Comparison of ENCODE assay signal across 9 mouse cellular contexts in genomic region chr5:135064382-135064766, GRCm38 (mm10). TPM values are rescaled to one million over a fixed set of nuclear protein-coding genes. Genes with fewer than 3 reads are reported as not detected.
DNase-seq lines count a peak whose midpoint lies in the region; ATAC-seq and TF ChIP-seq lines count a peak whose summit lies in the region.
"Had no signal": no experiment of that assay in that cellular context is flagged by ENCODE, and none has a peak within 500 bp of the region (broad histone marks: within the 10 kb centered on the region; RNA-seq: fewer than 3 reads in every experiment).

No protein-coding gene starts in this region.

- TF ChIP-seq POLR2A in bone marrow macrophage, adult 2 months (IDR thresholded peaks at IDR 0.05; ENCODE audit: borderline replicate concordance, low read depth, low read length) = no peak

- no peaks in the 10 kb centered on the region for H3K9me3 ChIP-seq in kidney, embryonic 14.5 days (ENCODE audit: control insufficient read depth, low read length)
- H3K9me3 ChIP-seq in hindbrain, embryonic 11.5 days (ENCODE audit: control insufficient read depth, low read length) = no peaks in the 10 kb centered on the region

- no peak for DNase-seq in kidney, postnatal 10 days
- DNase-seq in hindbrain, embryonic 11.5 days (ENCODE audit: low spot score) = no peak
- DNase-seq in left cerebral cortex, adult 11 months (ENCODE audit: low spot score) = no peak
- no peak for DNase-seq in lung, postnatal 4 days
- DNase-seq in frontal cortex, postnatal 25 days (ENCODE audit: low spot score in 2 of 2) = no peak

- TF ChIP-seq CTCF in bone marrow macrophage, adult 2 months (IDR thresholded peaks at IDR 0.05; ENCODE audit: low read depth, low read length) = no peak

- peak overlapping the region; percentile 89 for H3K9ac ChIP-seq in kidney, embryonic 14.5 days (ENCODE audit: low read depth, low read length)
- peak overlapping the region; percentile 87 for H3K9ac ChIP-seq in hindbrain, embryonic 11.5 days (ENCODE audit: low read depth, low read length)

- H3K4me1 ChIP-seq in kidney, embryonic 14.5 days (ENCODE audit: control insufficient read depth, insufficient read depth, low read length) = peaks cover 11% of the 10 kb centered on the region
- H3K4me1 ChIP-seq in bone marrow macrophage, adult 2 months (ENCODE audit: control insufficient read depth, insufficient read depth, low read length) = peaks cover 14% of the 10 kb centered on the region
- no peaks in the 10 kb centered on the region for H3K4me1 ChIP-seq in hindbrain, embryonic 11.5 days (replicated peaks; ENCODE audit: control insufficient read depth, insufficient read depth, low read length)

- no peaks in the 10 kb centered on the region for H3K27me3 ChIP-seq in kidney, embryonic 14.5 days (ENCODE audit: control insufficient read depth, insufficient read depth, low read length)
- H3K27me3 ChIP-seq in hindbrain, embryonic 11.5 days (ENCODE audit: control insufficient read depth, insufficient read depth, low read length) = no peaks in the 10 kb centered on the region

- H3K36me3 ChIP-seq in kidney, embryonic 14.5 days (ENCODE audit: control insufficient read depth, insufficient read depth, low read length) = peaks cover 27% of the 10 kb centered on the region
- H3K36me3 ChIP-seq in hindbrain, embryonic 11.5 days (ENCODE audit: control insufficient read depth, insufficient read depth, low read length) = 0 out of 2 replicates have a peak, but pooled peaks cover 4% of the 10 kb centered on the region

- peak; percentile 46 for ATAC-seq in kidney, embryonic 14.5 days (ENCODE audit: low FRiP score, low TSS enrichment)
- peak; percentile 68; the same call in 1 of the 2 replicates for ATAC-seq in hindbrain, embryonic 11.5 days (ENCODE audit: low FRiP score)
- peak; percentile 53 for ATAC-seq in megakaryocyte-erythroid progenitor cell, adult 5-6 weeks (replicated peaks; ENCODE audit: low FRiP score, low TSS enrichment, poor library complexity, severe bottlenecking)

- peak overlapping the region; percentile 93 for H3K4me2 ChIP-seq in kidney, embryonic 14.5 days (replicated peaks; ENCODE audit: low read depth, low read length)
- peak overlapping the region; percentile 91 for H3K4me2 ChIP-seq in hindbrain, embryonic 11.5 days (replicated peaks; ENCODE audit: low read depth, low read length)

- H3K27ac ChIP-seq in kidney, embryonic 14.5 days (ENCODE audit: low read depth, low read length) = no peak overlapping the region
- peak overlapping the region; percentile 30; the same call in 1 of the 2 replicates for H3K27ac ChIP-seq in bone marrow macrophage, adult 2 months (ENCODE audit: insufficient read depth, low read depth, low read length)
- H3K27ac ChIP-seq in hindbrain, embryonic 11.5 days (ENCODE audit: low read depth, low read length) = no peak overlapping the region

- WGBS in kidney, embryonic 14.5 days = under 1% methylated on average over 40 of the region's 40 CpGs
- WGBS in hindbrain, embryonic 11.5 days = under 1% methylated on average over 40 of the region's 40 CpGs

- peak overlapping the region; percentile 90 for H3K4me3 ChIP-seq in kidney, embryonic 14.5 days (ENCODE audit: low read length)
- peak overlapping the region; percentile 96 for H3K4me3 ChIP-seq in bone marrow macrophage, adult 2 months (ENCODE audit: insufficient read depth, low read length)
- peak overlapping the region; percentile 85 for H3K4me3 ChIP-seq in hindbrain, embryonic 11.5 days (ENCODE audit: low read depth, low read length)

RNA-seq across cellular contexts. Expression of gene Dnajc30, which starts 0.4 kb away (rescaled TPM):
- 33.4 and 34.4 TPM in 2 replicates for polyA plus RNA-seq in kidney, embryonic 14.5 days (2014; fragmentation: Nextera tagmentation; extraction: Ambion mirVana)
- 21.6 and 22.4 TPM in 2 replicates for polyA plus RNA-seq in bone marrow macrophage, adult 2 months (2012; ENCODE audit: insufficient read depth, insufficient read length, missing spikeins)
- 26.2 and 29.2 TPM in 2 replicates for polyA plus RNA-seq in hindbrain, embryonic 11.5 days (2014; fragmentation: Nextera tagmentation; extraction: Ambion mirVana)
- 15.7 and 16.1 TPM in 2 replicates for total RNA-seq in megakaryocyte-erythroid progenitor cell, adult 5-6 weeks (2014; fragmentation: Nextera tagmentation)
- total RNA-seq in megakaryocyte-erythroid progenitor cell, adult 5-6 weeks (2017) = 3.7 and 9.2 TPM in 2 replicates

RNA-seq across cellular contexts. Expression of gene Bud23, which starts 0.4 kb away (rescaled TPM):
- polyA plus RNA-seq in kidney, embryonic 14.5 days (2014; fragmentation: Nextera tagmentation; extraction: Ambion mirVana) = 118 and 156 TPM in 2 replicates
- 45.0 and 57.1 TPM in 2 replicates for polyA plus RNA-seq in bone marrow macrophage, adult 2 months (2012; ENCODE audit: insufficient read depth, insufficient read length, missing spikeins)
- polyA plus RNA-seq in hindbrain, embryonic 11.5 days (2014; fragmentation: Nextera tagmentation; extraction: Ambion mirVana) = 113 and 118 TPM in 2 replicates
- 93.5 and 138 TPM in 2 replicates for total RNA-seq in megakaryocyte-erythroid progenitor cell, adult 5-6 weeks (2014; fragmentation: Nextera tagmentation)
- total RNA-seq in megakaryocyte-erythroid progenitor cell, adult 5-6 weeks (2017) = 68.0 and 104 TPM in 2 replicates

RNA-seq across cellular contexts. Expression of gene Vps37d, which starts 13.7 kb away (rescaled TPM):
- polyA plus RNA-seq in kidney, embryonic 14.5 days (2014; fragmentation: Nextera tagmentation; extraction: Ambion mirVana) = 8.9 and 12.6 TPM in 2 replicates
- polyA plus RNA-seq in bone marrow macrophage, adult 2 months (2012; ENCODE audit: insufficient read depth, insufficient read length, missing spikeins) = not detected in 2 replicates
- polyA plus RNA-seq in hindbrain, embryonic 11.5 days (2014; fragmentation: Nextera tagmentation; extraction: Ambion mirVana) = 10.4 and 12.0 TPM in 2 replicates
- not detected in 2 replicates for total RNA-seq in megakaryocyte-erythroid progenitor cell, adult 5-6 weeks (2014; fragmentation: Nextera tagmentation)
- 0.38 TPM in 1 of 2 replicates, not detected in the other for total RNA-seq in megakaryocyte-erythroid progenitor cell, adult 5-6 weeks (2017)
- total RNA-seq: neutrophil, adult 5-6 weeks had no signal

RNA-seq across cellular contexts. Expression of gene Mlxipl, which starts 25.3 kb away (rescaled TPM):
- 3.9 and 6.4 TPM in 2 replicates for polyA plus RNA-seq in kidney, embryonic 14.5 days (2014; fragmentation: Nextera tagmentation; extraction: Ambion mirVana)
- not detected in 2 replicates for polyA plus RNA-seq in bone marrow macrophage, adult 2 months (2012; ENCODE audit: insufficient read depth, insufficient read length, missing spikeins)
- 1.2 and 1.6 TPM in 2 replicates for polyA plus RNA-seq in hindbrain, embryonic 11.5 days (2014; fragmentation: Nextera tagmentation; extraction: Ambion mirVana)
- not detected in 2 replicates for total RNA-seq in megakaryocyte-erythroid progenitor cell, adult 5-6 weeks (2014; fragmentation: Nextera tagmentation)
- total RNA-seq in megakaryocyte-erythroid progenitor cell, adult 5-6 weeks (2017) = not detected in 2 replicates
- total RNA-seq: neutrophil, adult 5-6 weeks had no signal

RNA-seq across cellular contexts. Expression of gene Stx1a, which starts 41.1 kb away (rescaled TPM):
- 11.5 and 13.5 TPM in 2 replicates for polyA plus RNA-seq in kidney, embryonic 14.5 days (2014; fragmentation: Nextera tagmentation; extraction: Ambion mirVana)
- polyA plus RNA-seq in bone marrow macrophage, adult 2 months (2012; ENCODE audit: insufficient read depth, insufficient read length, missing spikeins) = 0.76 and 0.84 TPM in 2 replicates
- polyA plus RNA-seq in hindbrain, embryonic 11.5 days (2014; fragmentation: Nextera tagmentation; extraction: Ambion mirVana) = 21.8 and 24.0 TPM in 2 replicates
- total RNA-seq in megakaryocyte-erythroid progenitor cell, adult 5-6 weeks (2014; fragmentation: Nextera tagmentation) = 0.17 and 0.98 TPM in 2 replicates
- not detected in 2 replicates for total RNA-seq in megakaryocyte-erythroid progenitor cell, adult 5-6 weeks (2017)
